Mouse (Mus musculus): ENCODE measurements around the gene Slc7a7. TPM values are rescaled to one million over a fixed set of nuclear protein-coding genes. Genes with fewer than 3 reads are reported as not detected.

Gene Slc7a7
- polyA plus RNA-seq, 1 experiment, result 19.5 TPM

- Histone ChIP-seq H3K27ac (ENCODE audit: control insufficient read depth, insufficient read depth, low read depth, low read length) (no peak overlapping the region), H3K4me3 (ENCODE audit: control insufficient read depth, low read depth, low read length) (no peak overlapping the region), H3K4me1 (ENCODE audit: control insufficient read depth, insufficient read depth, low read length) (peaks cover 4% of the 10 kb centered on the region), H3K36me3 (ENCODE audit: control insufficient read depth, insufficient read depth, low read length) (no peaks in the 10 kb centered on the region), H3K27me3 (ENCODE audit: control insufficient read depth, insufficient read depth, low read length) (no peaks in the 10 kb centered on the region)
- TF ChIP-seq POLR2A (IDR thresholded peaks at IDR 0.05; ENCODE audit: control insufficient read depth, low read depth, low read length) (no peak), CTCF (IDR thresholded peaks at IDR 0.05; ENCODE audit: control insufficient read depth, insufficient read depth, insufficient replicate concordance, low read depth, low read length) (no peak)
These were observed 86.4 kb downstream of the Slc7a7 start for GRCm38 (mm10) chr14:54331178-54331577.

- no peak overlapping the region for H3K27ac ChIP-seq (ENCODE audit: control insufficient read depth, insufficient read depth, low read depth, low read length)
- no peaks in the 10 kb centered on the region for H3K36me3 ChIP-seq (ENCODE audit: control insufficient read depth, insufficient read depth, low read length)
- H3K4me1 ChIP-seq (ENCODE audit: control insufficient read depth, insufficient read depth, low read length), result peaks cover 2% of the 10 kb centered on the region
- H3K4me3 ChIP-seq (ENCODE audit: control insufficient read depth, low read depth, low read length), result peak overlapping the region; percentile 21
- TF ChIP-seq CTCF (IDR thresholded peaks at IDR 0.05; ENCODE audit: control insufficient read depth, insufficient read depth, insufficient replicate concordance, low read depth, low read length) (no peak), POLR2A (IDR thresholded peaks at IDR 0.05; ENCODE audit: control insufficient read depth, low read depth, low read length) (no peak)
- H3K27me3 ChIP-seq (ENCODE audit: control insufficient read depth, insufficient read depth, low read length), result no peaks in the 10 kb centered on the region
These were observed 88.4 kb downstream of the Slc7a7 start for GRCm38 (mm10) chr14:54329201-54329600.

GRCm38 (mm10) chr14:54328548-54328947 is 89.0 kb downstream of the Slc7a7 start:
- Histone ChIP-seq H3K4me3 (ENCODE audit: control insufficient read depth, low read depth, low read length) (no peak overlapping the region), H3K36me3 (ENCODE audit: control insufficient read depth, insufficient read depth, low read length) (no peaks in the 10 kb centered on the region), H3K4me1 (ENCODE audit: control insufficient read depth, insufficient read depth, low read length) (no peaks in the 10 kb centered on the region; the same call in 1 of the 2 replicates), H3K27ac (ENCODE audit: control insufficient read depth, insufficient read depth, low read depth, low read length) (no peak overlapping the region), H3K27me3 (ENCODE audit: control insufficient read depth, insufficient read depth, low read length) (no peaks in the 10 kb centered on the region)
- TF ChIP-seq POLR2A (IDR thresholded peaks at IDR 0.05; ENCODE audit: control insufficient read depth, low read depth, low read length) (no peak), CTCF (IDR thresholded peaks at IDR 0.05; ENCODE audit: control insufficient read depth, insufficient read depth, insufficient replicate concordance, low read depth, low read length) (no peak)

- Histone ChIP-seq H3K36me3 (ENCODE audit: control insufficient read depth, insufficient read depth, low read length) (no peaks in the 10 kb centered on the region), H3K4me1 (ENCODE audit: control insufficient read depth, insufficient read depth, low read length) (no peaks in the 10 kb centered on the region; the same call in 1 of the 2 replicates), H3K27me3 (ENCODE audit: control insufficient read depth, insufficient read depth, low read length) (no peaks in the 10 kb centered on the region), H3K4me3 (ENCODE audit: control insufficient read depth, low read depth, low read length) (no peak overlapping the region), H3K27ac (ENCODE audit: control insufficient read depth, insufficient read depth, low read depth, low read length) (peak overlapping the region; percentile 12)
- TF ChIP-seq CTCF (IDR thresholded peaks at IDR 0.05; ENCODE audit: control insufficient read depth, insufficient read depth, insufficient replicate concordance, low read depth, low read length) (no peak), POLR2A (IDR thresholded peaks at IDR 0.05; ENCODE audit: control insufficient read depth, low read depth, low read length) (no peak)
These were observed 93.1 kb downstream of the Slc7a7 start for GRCm38 (mm10) chr14:54324486-54324885.

GRCm38 (mm10) chr14:54321556-54322376 is 95.8 kb downstream of the Slc7a7 start:
- TF ChIP-seq CTCF (IDR thresholded peaks at IDR 0.05; ENCODE audit: control insufficient read depth, insufficient read depth, insufficient replicate concordance, low read depth, low read length) (no peak), POLR2A (IDR thresholded peaks at IDR 0.05; ENCODE audit: control insufficient read depth, low read depth, low read length) (no peak)
- Histone ChIP-seq H3K27ac (ENCODE audit: control insufficient read depth, insufficient read depth, low read depth, low read length) (peak overlapping the region; percentile 54), H3K4me3 (ENCODE audit: control insufficient read depth, low read depth, low read length) (peak overlapping the region; percentile 55)

More at GRCm38 (mm10) chr14:54321556-54322376, 95.8 kb downstream of the Slc7a7 start:
- no peaks in the 10 kb centered on the region for H3K4me1 ChIP-seq (ENCODE audit: control insufficient read depth, insufficient read depth, low read length)
- no peaks in the 10 kb centered on the region for H3K27me3 ChIP-seq (ENCODE audit: control insufficient read depth, insufficient read depth, low read length)
- no peaks in the 10 kb centered on the region for H3K36me3 ChIP-seq (ENCODE audit: control insufficient read depth, insufficient read depth, low read length)

Other genes starting within 250 kb of the Slc7a7 start
- 625 and 632 TPM in 2 replicates for gene Dad1, start 163.7 kb downstream of the Slc7a7 start, polyA plus RNA-seq (2012; rRNA removed)
- 212 and 237 TPM in 2 replicates for gene Abhd4, start 163.6 kb downstream of the Slc7a7 start, polyA plus RNA-seq (2012; rRNA removed)
- gene Olfr49, start 132.8 kb downstream of the Slc7a7 start, polyA plus RNA-seq (2012; rRNA removed), result not detected in 2 replicates
- 28.0 and 28.6 TPM in 2 replicates for gene Oxa1l, start 56.9 kb downstream of the Slc7a7 start, polyA plus RNA-seq (2012; rRNA removed)
- 85.4 and 140 TPM in 2 replicates for gene Mrpl52, start 9.1 kb upstream of the Slc7a7 start, polyA plus RNA-seq (2012; rRNA removed)
- gene Mmp14, start 13.8 kb upstream of the Slc7a7 start, polyA plus RNA-seq (2012; rRNA removed), result 16.8 and 17.4 TPM in 2 replicates
- 13.8 and 15.6 TPM in 2 replicates for gene Lrp10, start 46.4 kb upstream of the Slc7a7 start, polyA plus RNA-seq (2012; rRNA removed)
- gene Rem2, start 58.3 kb upstream of the Slc7a7 start, polyA plus RNA-seq (2012; rRNA removed), result 0.25 and 0.28 TPM in 2 replicates
- gene Prmt5, start 99.7 kb upstream of the Slc7a7 start, polyA plus RNA-seq (2012; rRNA removed), result 17.5 and 19.0 TPM in 2 replicates
- 107 and 125 TPM in 2 replicates for gene Haus4, start 136.8 kb upstream of the Slc7a7 start, polyA plus RNA-seq (2012; rRNA removed)
- 10.0 and 12.5 TPM in 2 replicates for gene Ajuba, start 159.8 kb upstream of the Slc7a7 start, polyA plus RNA-seq (2012; rRNA removed)
- gene 4931414P19Rik, start 188.2 kb upstream of the Slc7a7 start, polyA plus RNA-seq (2012; rRNA removed), result 2.1 and 3.5 TPM in 2 replicates
- 87.4 and 106 TPM in 2 replicates for gene Psmb5, start 200.2 kb upstream of the Slc7a7 start, polyA plus RNA-seq (2012; rRNA removed)
- gene Psmb11, start 203.7 kb upstream of the Slc7a7 start, polyA plus RNA-seq (2012; rRNA removed), result 0.04 and 0.38 TPM in 2 replicates
- gene Gm17606, start 223.2 kb upstream of the Slc7a7 start, polyA plus RNA-seq (2012; rRNA removed), result not detected in 2 replicates
- gene Cdh24, start 223.6 kb upstream of the Slc7a7 start, polyA plus RNA-seq (2012; rRNA removed), result 9.9 and 10.2 TPM in 2 replicates

All from testis, adult 2 months (tissue).